Mouse (Mus musculus): ENCODE data around the gene Gm9507.

GRCm38 (mm10) chr10:77819203-77819602, 7.6 kb upstream of the Gm9507 start:
- TF ChIP-seq CTCF (IDR thresholded peaks at IDR 0.05; ENCODE audit: low read depth, low read length) (no peak), GATA1 (IDR thresholded peaks at IDR 0.05; ENCODE audit: borderline replicate concordance, low read length) (no peak), POLR2AphosphoS5 (IDR thresholded peaks at IDR 0.05; ENCODE audit: insufficient replicate concordance, low read depth, low read length) (no peak)

Measured in G1E (cell line).